Mouse (Mus musculus) adrenal gland, postnatal 10 days (tissue): Measurements from ENCODE around the gene Pcyt1b. TPM values are rescaled to one million over a fixed set of nuclear protein-coding genes. Genes with fewer than 3 reads are reported as not detected.

ENCODE experiments used
- DNase-seq: peaks from one replicate; pipeline ENCODE4 v3.0.0; 2021; ENCODE audit warnings: mixed read lengths
- long read RNA-seq, 2 experiments: library from polyadenylated mRNA; stranded (forward); transcript quantifications; one replicate each; pipeline ENCODE4 v2.0.0; 2021
- total RNA-seq, 2 experiments: library from RNA; stranded (reverse); gene quantifications; 2 replicates each; pipeline ENCODE4 v1.2.3; 2021

The Pcyt1b gene
- 1 to 10 TPM; 1.3 to 1.9 TPM for total RNA-seq
- long read RNA-seq, experiment 1, partial matches to known transcripts = 0 of 1 reads
- long read RNA-seq, experiment 1, other reads (novel, unspliced or antisense) = 1 of 1 reads
- long read RNA-seq, experiment 2 = 0 reads

- no peak for DNase-seq
These were observed at the start of gene Pcyt1b for GRCm38 (mm10) chrX:93654218-93655002. Gene Pcyt1b (plus strand): TSS chrX:93654863.

- peak; percentile 36 for DNase-seq
These were observed 24.4 kb upstream of the Pcyt1b start for GRCm38 (mm10) chrX:93630256-93630655.

GRCm38 (mm10) chrX:93631657-93632449 is 22.8 kb upstream of the Pcyt1b start, which contains the start of gene Pola1:
Gene Pola1 (minus strand): TSS chrX:93632155.
- DNase-seq = peak; percentile 90

GRCm38 (mm10) chrX:93634861-93635375 is 19.7 kb upstream of the Pcyt1b start:
- DNase-seq = peak; percentile 39

- DNase-seq = no peak
These were observed 11.1 kb upstream of the Pcyt1b start for GRCm38 (mm10) chrX:93643600-93643999.

- DNase-seq = no peak
These were observed 10.6 kb upstream of the Pcyt1b start for GRCm38 (mm10) chrX:93644022-93644421.

GRCm38 (mm10) chrX:93650738-93651137 is 3.9 kb upstream of the Pcyt1b start:
- no peak for DNase-seq

GRCm38 (mm10) chrX:93655153-93655552 is 490 bp downstream of the Pcyt1b start:
- no peak for DNase-seq

GRCm38 (mm10) chrX:93663919-93664586 is 9.4 kb downstream of the Pcyt1b start:
- no peak for DNase-seq

- no peak for DNase-seq
These were observed 10.1 kb downstream of the Pcyt1b start for GRCm38 (mm10) chrX:93664787-93665186.

- DNase-seq = no peak
These were observed 19.8 kb downstream of the Pcyt1b start for GRCm38 (mm10) chrX:93674432-93674831.

GRCm38 (mm10) chrX:93674836-93675795 is 20.5 kb downstream of the Pcyt1b start:
- DNase-seq = peak; percentile 55

GRCm38 (mm10) chrX:93676228-93676627 is 21.6 kb downstream of the Pcyt1b start:
- no peak for DNase-seq

- no peak for DNase-seq
These were observed 34.6 kb downstream of the Pcyt1b start for GRCm38 (mm10) chrX:93689287-93689686.

- no peak for DNase-seq
These were observed 36.0 kb downstream of the Pcyt1b start for GRCm38 (mm10) chrX:93690672-93691071.

GRCm38 (mm10) chrX:93697596-93697995 is 42.9 kb downstream of the Pcyt1b start:
- no peak for DNase-seq

GRCm38 (mm10) chrX:93700528-93701225 is 46.0 kb downstream of the Pcyt1b start:
- DNase-seq = peak; percentile 70

- no peak for DNase-seq
These were observed 57.9 kb downstream of the Pcyt1b start for GRCm38 (mm10) chrX:93712566-93712965.

GRCm38 (mm10) chrX:93729529-93729928 is 74.9 kb downstream of the Pcyt1b start:
- DNase-seq = no peak

- no peak for DNase-seq
These were observed 76.2 kb downstream of the Pcyt1b start for GRCm38 (mm10) chrX:93730854-93731253.
